Mouse (Mus musculus) olfactory bulb, adult 2 months (tissue): ENCODE measurements around the gene Syt13. TPM values are rescaled to one million over a fixed set of nuclear protein-coding genes. Genes with fewer than 3 reads are reported as not detected.

Source experiments
- H3K27ac ChIP-seq: fragments of 200-500 bp; 2 replicates; pipeline ENCODE4 v1.5.1; 2012; ENCODE audit warnings: low read depth, low read length; ENCODE audit not compliant: insufficient read depth
- H3K4me1 ChIP-seq: fragments of 200-500 bp; 2 replicates; pipeline ENCODE4 v1.6.1; 2012; ENCODE audit warnings: low read length; ENCODE audit not compliant: control insufficient read depth, insufficient read depth
- H3K4me3 ChIP-seq: fragments of 200-500 bp; 2 replicates; pipeline ENCODE4 v1.5.1; 2012; ENCODE audit warnings: mild to moderate bottlenecking, low read depth, low read length, moderate library complexity; ENCODE audit not compliant: insufficient read depth
- CTCF ChIP-seq: fragments of 200-500 bp; IDR thresholded peaks from 2 replicates; pipeline ENCODE4 v1.5.1; 2012; ENCODE audit warnings: low read depth, mild to moderate bottlenecking, low read length, moderate library complexity; ENCODE audit not compliant: insufficient read depth
- POLR2A ChIP-seq: fragments of 200-500 bp; IDR thresholded peaks from 2 replicates; pipeline ENCODE4 v1.6.1; 2012; ENCODE audit warnings: mild to moderate bottlenecking, low read depth, low read length, moderate library complexity; ENCODE audit not compliant: insufficient read depth
- WGBS: fragments of 180-500 bp; shearing (Covaris S2); methylation state at CpG from one replicate; pipeline ENCODE4 v1.1.7; 2018; 5-methylcytosine and 5-hydroxymethylcytosine counted together
- polyA plus RNA-seq: library from polyadenylated mRNA; stranded (reverse); fragments of >200 nt; gene quantifications from 2 replicates; pipeline ENCODE4 v1.2.4, GENCODE M21; 2012; ENCODE audit warnings: low replicate concordance; ENCODE audit not compliant: missing spikeins, insufficient read depth, insufficient read length

Syt13 gene
- polyA plus RNA-seq, 1 experiment, result not detected

DNA sequence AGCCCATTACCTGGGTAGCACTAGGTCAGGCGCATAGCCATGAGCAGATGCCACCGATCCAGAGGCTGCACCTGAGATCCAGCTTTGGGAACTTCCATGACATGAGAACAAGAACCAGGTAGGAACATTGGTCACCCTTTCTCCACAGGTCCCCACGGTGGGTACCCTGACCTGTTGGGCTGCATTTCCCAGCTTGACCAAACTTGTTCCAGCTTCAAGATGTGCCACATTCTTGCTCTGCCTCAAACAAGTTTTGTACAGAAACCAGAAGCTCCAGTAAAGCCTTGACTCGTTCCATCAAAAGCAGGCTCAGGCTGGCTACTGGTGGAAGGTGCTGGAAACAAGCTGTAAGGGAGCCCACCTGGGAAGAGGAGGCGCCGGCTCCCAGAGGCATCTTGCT is 29.9 kb upstream of the Syt13 start:
- 96% methylated on average over 6 of the region's 6 CpGs for WGBS
- H3K4me3 ChIP-seq, result no peak overlapping the region
- TF ChIP-seq POLR2A (no peak), CTCF (no peak)
- no peak overlapping the region for H3K27ac ChIP-seq
- no peaks in the 10 kb centered on the region; the same call in 1 of the 2 replicates for H3K4me1 ChIP-seq

DNA sequence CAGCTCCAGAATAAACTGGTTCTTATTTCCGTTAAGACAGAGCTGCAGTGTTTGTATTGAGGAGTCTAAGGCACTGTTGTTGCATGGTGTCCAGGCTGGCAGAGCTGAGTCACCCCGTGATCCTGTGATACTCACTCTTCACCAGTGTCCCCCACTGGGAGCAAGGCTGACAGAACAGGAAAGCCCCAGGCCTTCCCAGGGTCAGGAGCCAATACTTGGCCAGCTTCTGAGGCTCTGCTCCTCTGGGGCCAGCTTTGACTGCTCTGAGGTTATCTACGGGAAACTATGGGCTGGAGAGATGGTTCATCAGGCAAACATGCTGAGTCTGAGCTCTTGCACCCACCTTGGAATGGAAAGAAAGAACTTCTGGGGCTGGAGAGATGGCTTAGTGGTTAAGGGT is 28.0 kb upstream of the Syt13 start:
- Histone ChIP-seq H3K27ac (no peak overlapping the region), H3K4me1 (no peaks in the 10 kb centered on the region; the same call in 1 of the 2 replicates), H3K4me3 (no peak overlapping the region)
- no peak for TF ChIP-seq CTCF
- no peak for TF ChIP-seq POLR2A
- WGBS, result 70% methylated on average over 3 of the region's 3 CpGs

- H3K4me3 ChIP-seq, result no peak overlapping the region
- no peak overlapping the region for H3K27ac ChIP-seq
- no peak for TF ChIP-seq POLR2A
- no peak for TF ChIP-seq CTCF
- WGBS, result 87% methylated on average over 4 of the region's 4 CpGs
- no peaks in the 10 kb centered on the region for H3K4me1 ChIP-seq
Observed at GRCm38 (mm10) chr2:92892524-92892923, 22.4 kb upstream of the Syt13 start.

GRCm38 (mm10) chr2:92903650-92904049 is 11.2 kb upstream of the Syt13 start:
- Histone ChIP-seq H3K27ac (no peak overlapping the region), H3K4me3 (no peak overlapping the region), H3K4me1 (no peaks in the 10 kb centered on the region)
- WGBS, result 79% methylated on average over 13 of the region's 13 CpGs
- TF ChIP-seq POLR2A, result no peak

- Histone ChIP-seq H3K4me3 (no peak overlapping the region), H3K27ac (no peak overlapping the region), H3K4me1 (no peaks in the 10 kb centered on the region)
- 24% methylated on average over 8 of the region's 8 CpGs for whole genome bisulfite sequencing
- TF ChIP-seq CTCF, result no peak
- no peak for TF ChIP-seq POLR2A
Observed at GRCm38 (mm10) chr2:92904307-92904859, 10.5 kb upstream of the Syt13 start.

- Histone ChIP-seq H3K4me1 (peaks cover 11% of the 10 kb centered on the region), H3K27ac (no peak overlapping the region), H3K4me3 (no peak overlapping the region)
- WGBS, result 64% methylated on average over 4 of the region's 4 CpGs
- no peak for TF ChIP-seq CTCF
- TF ChIP-seq POLR2A, result no peak
Observed at GRCm38 (mm10) chr2:92910371-92910770, 4.5 kb upstream of the Syt13 start.

GRCm38 (mm10) chr2:92912312-92912711 is 2.6 kb upstream of the Syt13 start:
- Histone ChIP-seq H3K27ac (no peak overlapping the region), H3K4me1 (peaks cover 22% of the 10 kb centered on the region), H3K4me3 (no peak overlapping the region)
- TF ChIP-seq POLR2A, result no peak
- no peak for TF ChIP-seq CTCF

DNA sequence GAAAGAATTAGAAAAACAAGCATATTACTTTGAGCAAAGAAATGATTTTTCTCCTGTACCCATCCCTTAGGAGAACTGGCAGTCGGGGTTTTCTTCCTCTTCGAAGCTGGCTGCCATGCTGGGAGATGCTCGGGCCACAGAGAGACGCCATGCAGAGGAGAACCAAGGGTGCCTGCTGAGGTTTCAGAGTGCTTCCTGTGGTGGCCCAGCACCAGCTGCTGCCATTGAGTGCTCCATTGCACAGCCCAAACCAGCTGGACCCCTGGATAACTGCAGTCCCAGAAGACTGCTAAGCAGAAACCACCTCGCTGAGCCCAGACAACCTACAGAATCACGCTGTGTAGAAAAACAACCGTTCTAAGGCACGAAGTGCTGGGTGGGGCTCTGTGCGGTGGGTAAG is 1.6 kb upstream of the Syt13 start:
- 47% methylated on average over 9 of the region's 9 CpGs for WGBS
- no peak for TF ChIP-seq POLR2A
- TF ChIP-seq CTCF, result no peak
- peaks cover 25% of the 10 kb centered on the region for H3K4me1 ChIP-seq

DNA sequence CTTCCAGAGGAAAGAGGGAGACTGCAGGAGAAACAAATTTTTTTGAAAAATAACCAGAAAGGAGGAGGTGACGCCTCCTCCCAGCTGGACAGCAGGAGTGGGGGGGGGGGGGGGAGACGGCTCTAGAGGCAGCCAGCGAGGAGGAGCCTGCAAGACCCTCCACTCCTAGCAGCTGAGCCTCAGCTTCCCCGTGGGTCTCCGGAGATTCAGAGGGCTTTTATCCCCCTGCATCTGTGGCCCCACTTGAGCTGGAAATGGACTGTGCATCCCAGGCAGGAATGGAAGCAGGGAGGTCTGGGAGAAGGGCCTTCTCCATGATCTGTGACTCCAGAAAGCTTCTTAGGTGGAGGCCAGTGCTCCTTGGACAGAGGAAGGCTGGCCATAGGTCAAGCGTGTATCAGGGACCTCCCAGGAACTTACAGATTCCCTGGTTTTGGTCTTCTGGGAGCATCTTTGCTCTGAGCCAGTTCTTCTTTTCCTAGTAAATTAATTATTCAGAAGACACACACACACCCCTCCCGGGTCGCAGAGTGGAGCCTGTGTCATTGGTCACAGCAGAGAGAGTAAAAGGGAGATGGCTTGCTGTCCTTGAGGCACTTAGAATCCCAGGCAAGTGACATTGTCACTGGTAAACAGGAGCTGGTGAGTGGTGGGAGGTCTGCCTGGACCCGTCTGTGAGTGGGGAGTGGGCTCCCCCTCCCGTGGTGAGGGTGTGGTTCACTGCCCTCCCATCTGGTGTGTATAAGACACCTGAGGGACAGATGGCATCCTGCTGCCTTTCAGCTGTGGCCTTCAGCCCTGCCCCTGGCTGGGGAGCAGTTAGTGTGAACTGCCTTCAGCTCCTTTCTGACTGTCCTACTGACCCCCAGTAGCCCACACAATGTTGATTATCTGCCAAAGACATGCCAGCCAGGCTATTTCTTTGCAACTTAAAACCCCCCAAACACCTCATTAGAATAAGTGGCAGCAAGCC is 1.0 kb downstream of the Syt13 start:
- peak overlapping the region; percentile 60 for H3K4me3 ChIP-seq
- WGBS, result 17% methylated on average over 9 of the region's 10 CpGs
- H3K4me1 ChIP-seq, result peaks cover 25% of the 10 kb centered on the region
- TF ChIP-seq CTCF (no peak), POLR2A (no peak)
- no peak overlapping the region for H3K27ac ChIP-seq

More for the DNA sequence above, 1.6 kb upstream of the Syt13 start:
- Histone ChIP-seq H3K4me3 (no peak overlapping the region), H3K27ac (no peak overlapping the region)
